Mouse (Mus musculus) retina, embryonic 14.5 days (tissue): ENCODE measurements around the gene Fbxo3.
"Not testable (repeated sequence)": the region's sequence is repeated elsewhere in the genome, so short reads cannot be mapped to it uniquely, and the experiment has no call there.

ENCODE experiments used
- DNase-seq: peaks from one replicate; pipeline ENCODE4 v3.0.0-alpha.2; 2015; ENCODE audit warnings: low spot score

The Fbxo3 gene

DNA sequence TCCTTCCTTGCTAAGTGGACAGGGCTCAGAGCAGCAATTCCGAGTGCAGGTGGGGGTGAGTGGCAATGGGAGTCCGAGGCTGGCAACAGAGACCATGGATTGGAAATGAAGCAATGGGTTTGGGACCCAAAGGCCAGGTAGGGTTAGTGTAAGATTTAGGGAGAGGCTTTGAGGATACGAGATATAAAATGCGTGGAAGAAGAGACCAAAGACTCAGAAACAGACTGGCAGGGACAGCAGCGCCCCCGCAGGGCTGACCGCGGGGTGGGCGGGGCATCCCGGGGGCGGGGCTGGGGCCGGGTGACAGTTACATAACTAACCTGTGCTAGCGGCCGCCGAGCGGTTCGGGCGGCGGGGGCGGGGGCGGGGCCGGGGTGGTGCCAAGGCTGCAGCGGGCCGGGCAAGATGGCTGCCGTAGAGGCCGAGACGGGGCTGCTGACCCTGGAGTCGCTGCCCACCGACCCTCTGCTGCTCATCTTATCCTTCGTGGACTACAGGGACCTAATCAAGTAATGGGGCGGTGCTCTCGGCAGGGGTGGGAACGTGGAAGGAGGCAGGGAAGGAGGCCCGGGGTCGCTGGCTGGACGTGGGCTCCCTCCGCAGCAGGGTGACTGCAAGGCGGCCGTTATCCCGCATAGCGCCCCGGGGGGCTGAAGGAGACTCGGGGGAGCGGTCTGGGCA, at the start of gene Fbxo3:
Gene Fbxo3 (plus strand): TSS at position 264 of the 681 bp plus-strand sequence.
- DNase-seq: peak; percentile 82

GRCm38 (mm10) chr2:103982250-103982649, 45.3 kb upstream of the Fbxo3 start:
- DNase-seq: peak; percentile 91

- DNase-seq: no peak
These were observed 44.4 kb upstream of the Fbxo3 start for GRCm38 (mm10) chr2:103983146-103983545.

DNA sequence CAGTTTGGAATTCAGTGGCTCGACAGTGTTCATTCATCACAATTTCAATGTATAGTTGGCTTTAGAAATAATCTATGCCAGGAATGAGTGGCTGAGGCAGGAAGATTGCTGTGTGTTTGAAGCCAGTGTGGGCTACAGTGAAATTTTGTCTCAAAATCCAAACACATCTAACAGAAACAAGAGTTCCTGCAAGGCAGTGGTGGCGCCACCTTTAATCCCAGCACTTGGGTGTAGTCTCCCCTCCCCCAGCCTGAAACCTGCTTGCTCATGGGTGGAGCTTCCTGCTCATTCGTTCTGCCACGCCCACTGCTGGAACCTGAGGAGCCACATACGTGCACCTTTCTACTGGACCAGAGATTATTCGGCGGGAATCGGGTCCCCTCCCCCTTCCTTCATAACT, 39.9 kb upstream of the Fbxo3 start:
- DNase-seq: not testable (repeated sequence)

- no peak for DNase-seq
These were observed 37.8 kb upstream of the Fbxo3 start for GRCm38 (mm10) chr2:103989724-103990123.

DNA sequence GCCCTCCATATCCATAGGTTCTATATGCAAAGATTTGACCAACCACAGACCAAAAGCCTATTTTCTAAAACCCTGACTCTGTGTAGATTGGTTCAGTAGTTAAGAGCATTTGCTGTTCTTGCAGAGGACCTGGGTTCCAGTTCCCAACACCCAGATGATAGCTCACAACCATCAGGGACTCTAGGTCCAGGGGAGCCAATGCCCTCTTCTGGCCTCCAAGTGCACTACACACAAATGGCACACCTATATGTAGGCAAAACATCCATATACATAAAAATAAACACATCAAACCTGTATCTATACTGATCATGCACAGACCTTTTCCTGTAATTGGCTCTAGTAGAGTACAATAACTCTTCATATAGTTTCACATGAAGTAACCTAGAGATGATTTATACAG, 36.2 kb upstream of the Fbxo3 start:
- no peak for DNase-seq

GRCm38 (mm10) chr2:103992162-103992561, 35.4 kb upstream of the Fbxo3 start:
- no peak for DNase-seq

DNA sequence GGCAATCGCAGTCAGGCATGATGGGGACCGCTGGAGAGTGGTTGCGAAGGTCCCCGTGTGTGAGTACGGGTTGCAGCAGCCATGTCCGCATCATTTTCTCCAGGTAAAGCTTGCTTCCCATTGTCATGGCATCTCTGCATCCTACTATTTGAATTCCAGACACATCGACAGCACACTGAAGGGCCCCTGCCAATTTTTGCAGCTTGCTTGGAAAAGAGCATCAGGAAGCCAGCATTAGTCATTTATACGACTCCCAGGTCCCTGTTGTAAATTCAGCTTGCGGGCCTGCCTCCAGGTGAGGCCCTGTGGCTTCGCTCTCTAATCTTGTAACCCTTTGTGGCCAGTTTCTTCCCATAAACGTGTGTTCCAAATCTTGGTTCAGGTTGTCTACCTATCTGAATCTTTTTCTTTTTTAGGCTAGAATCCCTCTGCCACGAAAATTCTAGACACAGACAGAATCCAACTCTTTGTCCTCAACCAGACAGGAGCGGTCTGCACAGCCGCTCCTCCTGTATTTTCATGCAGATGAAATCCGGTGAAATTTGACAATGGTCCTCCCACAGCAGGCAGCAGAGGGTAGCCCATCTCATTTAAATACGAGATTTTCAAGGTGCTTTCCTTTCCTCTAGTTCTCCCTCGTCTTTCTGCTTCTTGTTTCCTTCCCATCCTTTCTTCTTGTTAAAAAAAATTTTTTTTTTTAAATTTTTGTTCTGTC, 34.7 kb upstream of the Fbxo3 start:
- no peak for DNase-seq

GRCm38 (mm10) chr2:104001076-104001475, 26.4 kb upstream of the Fbxo3 start:
- peak; percentile 67 for DNase-seq

- no peak for DNase-seq
These were observed 25.7 kb upstream of the Fbxo3 start for GRCm38 (mm10) chr2:104001861-104002260.

GRCm38 (mm10) chr2:104002711-104003413, 24.7 kb upstream of the Fbxo3 start:
- peak; percentile 81 for DNase-seq

DNA sequence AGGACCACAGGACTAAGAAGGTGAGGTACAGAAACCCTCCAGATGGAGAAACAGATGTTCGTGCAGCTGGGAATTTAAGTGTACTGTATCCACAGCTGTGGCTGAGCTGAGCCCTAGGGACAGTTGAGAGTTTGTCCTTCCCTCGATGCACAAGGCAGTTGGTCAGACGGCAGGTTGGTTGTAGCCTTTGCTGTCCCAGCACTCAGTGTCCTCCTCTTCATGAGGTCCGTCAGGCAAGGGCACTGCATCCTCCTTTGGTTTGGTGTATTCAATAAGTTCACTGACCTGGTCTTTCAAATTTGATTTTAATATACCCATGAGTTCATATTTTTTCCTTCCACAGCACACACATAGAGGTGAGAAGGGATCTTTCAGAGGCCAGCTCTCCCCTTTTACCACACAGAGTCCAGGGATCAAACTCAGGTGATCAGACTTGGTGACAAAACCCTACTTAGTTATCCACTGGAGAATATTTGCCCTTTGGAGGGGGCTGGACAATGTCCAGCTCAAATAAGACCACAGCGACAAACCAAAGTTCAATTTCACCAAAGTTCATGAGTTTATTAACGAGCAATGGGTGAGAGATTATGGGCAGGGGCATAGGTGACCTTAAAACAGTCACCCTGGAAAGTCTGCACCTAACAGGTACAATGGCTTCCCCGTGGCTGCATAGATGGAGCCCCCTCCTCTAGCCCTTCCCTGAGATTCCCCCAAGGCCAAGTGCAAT, 19.6 kb upstream of the Fbxo3 start:
- no peak for DNase-seq

DNA sequence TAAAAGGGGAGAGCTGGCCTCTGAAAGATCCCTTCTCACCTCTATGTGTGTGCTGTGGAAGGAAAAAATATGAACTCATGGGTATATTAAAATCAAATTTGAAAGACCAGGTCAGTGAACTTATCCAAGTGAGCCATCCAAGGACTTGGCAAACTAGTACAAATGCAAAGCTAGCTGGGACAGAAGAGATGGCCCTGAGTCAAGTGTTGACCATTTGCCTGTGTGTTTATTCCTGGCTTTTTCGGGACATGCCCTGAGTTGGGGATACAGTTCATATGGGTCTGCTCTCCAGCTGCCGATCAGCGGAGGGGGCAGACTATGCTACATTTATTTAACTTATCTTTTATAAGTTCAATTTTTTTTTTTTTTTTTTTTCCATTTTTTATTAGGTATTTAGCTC, 18.7 kb upstream of the Fbxo3 start:
- not testable (repeated sequence) for DNase-seq

DNA sequence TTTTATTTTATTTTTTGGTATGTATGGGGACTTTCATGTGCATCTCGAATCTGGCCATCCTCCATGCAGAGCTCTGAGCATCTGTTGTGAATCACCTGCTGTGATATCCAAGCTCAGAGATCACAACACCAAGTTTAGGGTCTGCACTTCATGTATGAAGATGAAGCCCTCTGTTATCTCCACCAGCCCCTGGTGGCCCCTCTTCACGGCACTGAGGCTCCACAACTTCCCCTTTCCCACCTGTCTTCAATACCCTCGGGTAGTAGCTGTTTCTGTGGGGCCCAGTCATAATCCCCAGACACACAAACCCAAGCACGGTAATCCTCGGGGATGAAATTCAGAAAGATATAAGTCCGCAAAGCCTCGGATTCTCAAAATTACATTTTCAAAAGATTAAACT, 4.4 kb upstream of the Fbxo3 start:
- no peak for DNase-seq

GRCm38 (mm10) chr2:104024656-104025055, 2.9 kb upstream of the Fbxo3 start:
- no peak for DNase-seq

DNA sequence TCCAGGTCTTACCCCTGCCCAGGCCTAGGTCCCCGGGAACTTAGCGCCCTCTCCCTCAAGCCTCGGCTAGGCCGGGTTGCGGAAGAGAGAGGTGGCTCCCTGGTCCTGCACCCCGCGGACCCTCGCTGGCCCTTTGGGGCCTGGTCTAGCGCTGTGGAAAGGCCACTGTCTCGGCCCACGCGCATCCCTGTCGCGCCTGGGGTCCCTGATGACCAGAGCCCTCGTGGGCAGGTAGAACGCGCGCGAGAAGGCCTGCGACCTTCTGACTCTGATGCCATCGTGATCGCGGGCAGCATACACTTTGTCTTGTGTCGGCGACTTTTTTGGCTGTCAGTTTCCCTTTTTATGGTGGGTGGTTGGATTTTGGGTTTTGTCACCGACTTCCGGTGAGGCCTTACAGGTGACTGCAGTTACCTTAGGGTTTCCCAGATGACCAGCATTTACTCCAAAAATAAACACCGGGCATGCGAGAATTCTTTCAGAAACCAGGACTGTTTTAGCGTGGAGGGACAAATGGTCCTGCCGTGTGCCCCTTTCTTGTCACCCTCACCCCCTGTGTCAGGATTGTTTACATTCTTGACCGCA, 710 bp downstream of the Fbxo3 start, which contains the start of gene 4931422A03Rik:
Gene 4931422A03Rik (minus strand): TSS at position 223 of the 585 bp plus-strand sequence.
- DNase-seq: no peak

DNA sequence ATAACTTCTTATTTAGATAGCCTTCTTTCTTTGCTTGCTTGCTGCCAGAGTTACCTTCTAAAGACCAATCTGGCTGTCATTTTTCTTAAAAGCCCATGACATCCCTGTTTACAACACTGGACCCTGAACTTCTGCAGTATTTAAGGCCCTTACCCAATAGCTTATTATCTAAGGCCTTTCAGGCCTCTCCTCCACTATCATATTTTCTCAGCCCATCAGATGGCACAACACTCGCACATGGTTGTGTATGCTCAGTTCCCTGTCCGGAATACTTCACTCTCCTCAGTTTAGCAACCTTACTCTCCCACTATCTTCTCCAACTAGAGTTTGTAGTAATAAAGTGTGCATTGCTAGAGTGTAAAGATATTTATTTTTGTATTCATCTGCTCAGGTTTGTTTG, 1.6 kb downstream of the Fbxo3 start:
- DNase-seq: no peak

DNA sequence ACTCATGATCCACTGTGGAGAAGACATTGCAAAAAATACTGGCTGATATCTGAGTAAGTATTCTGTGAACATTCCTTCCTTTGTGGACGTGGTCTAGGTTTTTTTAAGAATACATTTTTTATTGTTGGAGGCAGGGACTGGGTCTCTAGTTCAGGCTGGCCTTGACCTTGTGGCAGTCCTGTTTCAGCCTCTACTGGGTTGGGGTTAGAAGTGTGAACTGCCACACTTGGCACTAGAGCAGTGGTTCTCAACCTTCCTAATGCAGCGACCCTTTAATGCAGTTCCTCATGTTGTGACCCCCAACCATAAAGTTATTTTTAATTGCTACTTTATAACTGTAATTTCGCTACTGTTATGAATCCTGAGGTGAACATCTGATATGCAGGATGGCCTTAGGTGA, 2.9 kb downstream of the Fbxo3 start:
- DNase-seq: no peak

DNA sequence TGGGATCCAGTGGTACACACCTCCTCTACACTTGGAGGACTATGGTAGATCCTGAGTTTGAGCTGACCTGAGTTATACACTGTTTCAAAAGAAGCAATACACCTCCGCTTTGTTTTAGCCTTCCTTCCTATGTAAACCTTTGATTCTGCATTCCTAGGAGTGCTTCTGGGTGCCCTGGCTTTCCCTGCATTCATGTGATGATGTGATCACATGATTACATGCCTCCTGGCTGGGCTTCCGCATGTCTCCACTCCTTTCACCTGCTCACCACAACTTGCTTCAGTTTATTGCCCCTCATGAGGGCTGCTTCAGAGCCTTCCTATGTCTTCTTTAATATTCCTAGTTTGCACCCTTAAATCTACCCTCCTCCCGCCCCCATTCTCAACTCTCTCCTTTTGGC, 4.5 kb downstream of the Fbxo3 start:
- DNase-seq: no peak

DNA sequence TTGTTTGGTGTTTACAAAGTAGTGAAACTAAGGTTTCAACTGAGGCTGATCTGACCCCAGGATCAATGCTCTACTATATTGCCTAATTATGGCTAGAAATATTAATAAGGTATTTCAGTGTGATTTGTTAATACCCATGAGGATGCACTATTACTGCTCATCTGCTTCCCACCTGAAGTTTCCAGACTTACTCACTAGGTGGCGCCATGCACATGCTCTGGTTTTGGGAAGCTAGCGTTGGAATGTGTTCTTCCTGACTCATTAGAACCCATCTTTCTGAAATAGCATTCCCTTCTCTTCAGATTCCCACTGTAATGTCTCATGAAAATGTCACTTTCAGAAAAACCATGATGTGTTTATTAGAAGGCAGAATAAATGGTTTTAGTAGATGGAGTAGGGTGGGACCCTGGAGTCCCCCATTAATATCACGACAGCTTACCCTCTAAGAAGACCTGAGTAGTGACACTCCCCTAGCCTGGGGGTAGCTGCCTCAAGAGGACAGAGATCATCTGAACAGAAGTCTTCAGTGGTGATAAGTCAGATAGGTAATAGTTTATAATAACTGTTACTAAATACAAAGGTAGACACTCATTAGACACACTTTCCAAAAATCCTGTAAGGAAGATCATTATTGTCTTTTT, 7.4 kb downstream of the Fbxo3 start:
- DNase-seq: peak; percentile 82

- no peak for DNase-seq
These were observed 8.1 kb downstream of the Fbxo3 start for GRCm38 (mm10) chr2:104035595-104035994.
